Mouse (Mus musculus): ENCODE measurements at regions not wholly inside any gene's neighbourhood (a gene's known extent, or its start where the extent isn't known, plus 50 kb on each side); places are given as distances from the start of the nearest gene placed in this dataset.

DNA sequence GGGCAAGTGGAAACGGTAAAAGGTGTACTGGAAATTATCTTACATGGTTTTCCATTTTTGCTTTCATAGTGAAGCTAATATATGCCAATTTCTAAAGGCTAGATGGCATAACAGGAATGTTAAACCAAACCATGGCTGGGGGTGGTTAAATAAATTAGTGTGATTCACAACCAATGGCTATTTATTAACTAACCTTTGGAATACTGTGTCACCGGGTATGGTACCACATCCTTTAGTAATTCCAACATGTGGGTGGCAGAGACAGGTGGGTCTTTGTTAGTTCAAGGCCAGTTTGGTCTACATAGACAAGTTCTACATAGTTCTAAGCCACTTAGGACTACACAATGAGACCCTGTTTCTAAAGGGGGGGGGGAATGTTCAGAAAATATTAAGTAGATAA is 179.8 kb upstream of the Plxnc1 start:
- WGBS = 90% methylated on average over 2 of the region's 2 CpGs
- no peak for DNase-seq (ENCODE audit: low spot score)
- Histone ChIP-seq H3K9me3 (no peaks in the 10 kb centered on the region), H3K27ac (no peak overlapping the region), H3K4me1 (no peaks in the 10 kb centered on the region), H3K4me3 (no peak overlapping the region), H3K36me3 (no peaks in the 10 kb centered on the region), H3K27me3 (ENCODE audit: insufficient read depth, poor library complexity, severe bottlenecking) (no peaks in the 10 kb centered on the region)

DNA sequence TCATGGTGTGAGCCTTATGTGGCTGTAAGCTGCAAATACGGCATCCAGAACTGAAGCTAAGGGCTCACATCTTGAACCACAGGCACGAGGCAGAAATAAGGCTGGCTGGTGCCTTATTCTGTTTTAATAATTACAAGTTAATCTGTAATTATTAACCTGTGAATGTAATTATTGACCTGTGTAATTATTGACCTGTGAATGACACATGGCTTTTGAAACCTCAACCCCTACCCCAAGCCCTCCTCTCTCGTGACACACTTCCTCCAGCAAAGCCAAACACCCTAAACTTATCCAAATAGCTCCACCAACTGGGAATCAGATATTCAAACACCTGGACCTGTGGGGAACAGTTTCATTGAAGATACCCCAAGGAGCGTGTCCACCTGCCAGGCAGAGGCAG is 175.4 kb upstream of the Plxnc1 start:
- H3K4me3 ChIP-seq = no peak overlapping the region
- H3K27ac ChIP-seq = no peak overlapping the region

DNA sequence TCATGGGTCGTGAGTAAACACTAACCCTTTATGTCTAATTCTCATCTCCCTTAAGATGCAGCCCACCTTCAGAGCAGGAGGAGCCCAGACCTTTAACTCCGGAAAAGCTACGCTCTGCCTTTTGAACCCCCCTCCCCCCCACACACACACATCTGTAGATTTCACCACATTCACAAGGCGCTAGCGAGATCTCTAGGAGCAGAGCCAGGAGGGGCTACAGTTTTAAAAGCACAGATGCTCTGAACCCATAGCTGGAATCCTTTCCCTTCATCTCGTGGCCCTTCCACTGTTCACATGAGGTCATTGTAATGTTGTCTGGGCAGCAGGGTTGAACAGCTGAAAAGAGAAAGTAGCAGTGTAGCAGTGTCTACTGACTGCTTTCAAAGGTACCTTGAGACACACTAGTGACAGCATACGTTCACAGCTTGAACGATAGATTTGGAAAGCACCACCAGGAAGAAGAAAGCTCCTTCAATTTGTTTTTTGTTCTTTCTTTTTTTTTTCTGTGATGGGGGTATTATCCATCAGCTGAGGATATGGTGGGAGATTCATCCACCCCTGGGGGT is 174.2 kb upstream of the Plxnc1 start:
- no peak for DNase-seq (ENCODE audit: low spot score)
- no peaks in the 10 kb centered on the region for H3K27me3 ChIP-seq (ENCODE audit: insufficient read depth, poor library complexity, severe bottlenecking)
- H3K27ac ChIP-seq = peak overlapping the region; percentile 59
- H3K4me1 ChIP-seq = peaks cover 22% of the 10 kb centered on the region
- no peaks in the 10 kb centered on the region for H3K36me3 ChIP-seq
- no peak overlapping the region for H3K4me3 ChIP-seq
- WGBS = 47% methylated on average over 8 of the region's 8 CpGs
- no peaks in the 10 kb centered on the region for H3K9me3 ChIP-seq

More for the DNA sequence above, 175.4 kb upstream of the Plxnc1 start:
- H3K36me3 ChIP-seq = no peaks in the 10 kb centered on the region
- H3K27me3 ChIP-seq (ENCODE audit: insufficient read depth, poor library complexity, severe bottlenecking) = no peaks in the 10 kb centered on the region
- DNase-seq (ENCODE audit: low spot score) = no peak
- 82% methylated on average over 4 of the region's 4 CpGs for WGBS
- peaks cover 22% of the 10 kb centered on the region for H3K4me1 ChIP-seq
- no peaks in the 10 kb centered on the region for H3K9me3 ChIP-seq

GRCm38 (mm10) chr10:95117731-95118212 is 173.1 kb upstream of the Plxnc1 start:
- Histone ChIP-seq H3K9me3 (no peaks in the 10 kb centered on the region), H3K4me3 (no peak overlapping the region), H3K36me3 (no peaks in the 10 kb centered on the region), H3K27me3 (ENCODE audit: insufficient read depth, poor library complexity, severe bottlenecking) (no peaks in the 10 kb centered on the region), H3K4me1 (peaks cover 22% of the 10 kb centered on the region), H3K27ac (peak overlapping the region; percentile 16; the same call in 1 of the 2 replicates)
- no peak for DNase-seq (ENCODE audit: low spot score)
- 40% methylated on average over 3 of the region's 3 CpGs for WGBS

DNA sequence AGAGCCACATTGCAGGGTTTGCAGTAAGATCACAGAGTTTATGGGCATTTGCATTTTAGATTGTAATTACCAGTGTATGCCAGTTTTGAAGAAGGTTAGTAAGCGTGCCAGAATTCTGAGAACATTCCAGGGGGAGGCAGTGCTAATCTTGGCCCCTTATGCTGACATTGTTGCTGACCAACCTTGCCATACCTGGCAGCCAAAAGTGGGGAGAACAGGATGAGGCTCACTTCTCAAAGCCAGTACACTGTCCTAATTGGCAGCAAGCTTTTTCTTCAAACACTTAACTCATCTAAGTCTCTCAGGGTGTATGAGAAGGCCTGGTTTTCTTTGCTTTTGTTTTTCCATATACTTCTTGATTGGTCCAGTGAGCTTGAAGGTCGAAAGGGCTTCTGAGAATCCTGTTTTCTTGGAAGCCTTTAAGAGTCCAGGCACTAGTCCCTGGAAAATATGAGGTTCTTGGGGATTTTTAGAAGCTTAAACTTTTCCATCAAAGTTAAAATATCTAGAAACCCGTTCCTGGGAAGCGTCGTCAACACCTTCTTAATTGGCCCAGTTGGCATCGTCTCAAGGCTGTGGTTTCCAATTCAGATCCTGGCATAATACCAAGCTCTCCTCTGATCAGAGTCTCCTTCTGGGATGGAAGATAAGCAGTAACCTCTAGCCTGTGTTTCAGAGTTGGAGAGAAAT is 172.6 kb upstream of the Plxnc1 start:
- H3K36me3 ChIP-seq = no peaks in the 10 kb centered on the region
- WGBS = 66% methylated on average over 6 of the region's 6 CpGs
- no peak overlapping the region for H3K27ac ChIP-seq
- DNase-seq (ENCODE audit: low spot score) = no peak
- peaks cover 22% of the 10 kb centered on the region for H3K4me1 ChIP-seq
- no peaks in the 10 kb centered on the region for H3K27me3 ChIP-seq (ENCODE audit: insufficient read depth, poor library complexity, severe bottlenecking)
- no peaks in the 10 kb centered on the region for H3K9me3 ChIP-seq
- H3K4me3 ChIP-seq = no peak overlapping the region

- DNase-seq (ENCODE audit: low spot score) = no peak
- H3K27ac ChIP-seq = no peak overlapping the region
- H3K36me3 ChIP-seq = no peaks in the 10 kb centered on the region
- H3K4me1 ChIP-seq = peaks cover 22% of the 10 kb centered on the region
- no peaks in the 10 kb centered on the region for H3K27me3 ChIP-seq (ENCODE audit: insufficient read depth, poor library complexity, severe bottlenecking)
- no peak overlapping the region for H3K4me3 ChIP-seq
- H3K9me3 ChIP-seq = no peaks in the 10 kb centered on the region
- 46% methylated on average over 3 of the region's 3 CpGs for WGBS
Measured at GRCm38 (mm10) chr10:95116579-95117011, 172.0 kb upstream of the Plxnc1 start.

- Histone ChIP-seq H3K36me3 (no peaks in the 10 kb centered on the region), H3K27me3 (ENCODE audit: insufficient read depth, poor library complexity, severe bottlenecking) (no peaks in the 10 kb centered on the region), H3K9me3 (no peaks in the 10 kb centered on the region), H3K4me1 (peaks cover 14% of the 10 kb centered on the region), H3K4me3 (no peak overlapping the region), H3K27ac (no peak overlapping the region)
- whole genome bisulfite sequencing = 57% methylated on average over 9 of the region's 9 CpGs
- no peak for DNase-seq (ENCODE audit: low spot score)
Measured at GRCm38 (mm10) chr10:95112837-95113388, 168.3 kb upstream of the Plxnc1 start.

GRCm38 (mm10) chr10:95112231-95112774 is 167.7 kb upstream of the Plxnc1 start:
- Histone ChIP-seq H3K4me3 (no peak overlapping the region), H3K4me1 (peaks cover 8% of the 10 kb centered on the region; the same call in 1 of the 2 replicates), H3K27ac (no peak overlapping the region), H3K36me3 (no peaks in the 10 kb centered on the region), H3K27me3 (ENCODE audit: insufficient read depth, poor library complexity, severe bottlenecking) (no peaks in the 10 kb centered on the region), H3K9me3 (no peaks in the 10 kb centered on the region)
- no peak for DNase-seq (ENCODE audit: low spot score)
- WGBS = 69% methylated on average over 14 of the region's 14 CpGs

GRCm38 (mm10) chr10:95110786-95111185 is 166.2 kb upstream of the Plxnc1 start:
- WGBS = 88% methylated on average over 21 of the region's 21 CpGs
- no peak for DNase-seq (ENCODE audit: low spot score)
- H3K27me3 ChIP-seq (ENCODE audit: insufficient read depth, poor library complexity, severe bottlenecking) = no peaks in the 10 kb centered on the region

DNA sequence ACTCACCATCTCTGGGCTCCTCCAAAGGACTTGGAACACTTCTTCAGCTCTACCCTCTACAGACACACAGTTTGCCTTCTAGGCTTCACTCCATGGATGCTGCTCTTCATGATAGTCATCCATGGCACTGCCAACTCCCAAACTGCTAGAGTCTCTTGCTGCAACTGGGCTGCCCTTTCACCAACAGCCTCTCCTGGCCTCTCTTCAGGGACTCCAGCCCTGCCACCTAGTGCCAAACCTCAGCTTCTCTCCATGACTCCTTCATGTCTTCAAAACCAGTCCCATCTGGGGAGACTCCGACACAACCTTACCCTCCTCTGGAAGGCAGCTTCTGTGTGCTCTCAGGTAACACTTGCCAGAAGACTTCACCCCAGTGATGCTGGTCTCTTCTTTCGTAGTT is 164.9 kb upstream of the Plxnc1 start:
- Histone ChIP-seq H3K4me1 (no peaks in the 10 kb centered on the region), H3K27me3 (ENCODE audit: insufficient read depth, poor library complexity, severe bottlenecking) (no peaks in the 10 kb centered on the region), H3K27ac (no peak overlapping the region), H3K36me3 (no peaks in the 10 kb centered on the region), H3K4me3 (no peak overlapping the region), H3K9me3 (no peaks in the 10 kb centered on the region)
- WGBS = 75% methylated on average over 2 of the region's 2 CpGs
- DNase-seq (ENCODE audit: low spot score) = no peak

More at GRCm38 (mm10) chr10:95110786-95111185, 166.2 kb upstream of the Plxnc1 start:
- no peak overlapping the region for H3K27ac ChIP-seq
- no peaks in the 10 kb centered on the region for H3K4me1 ChIP-seq
- H3K4me3 ChIP-seq = no peak overlapping the region
- H3K36me3 ChIP-seq = no peaks in the 10 kb centered on the region
- no peaks in the 10 kb centered on the region for H3K9me3 ChIP-seq

- no peaks in the 10 kb centered on the region for H3K36me3 ChIP-seq
- DNase-seq (ENCODE audit: low spot score) = no peak
- H3K27ac ChIP-seq = no peak overlapping the region
- H3K4me3 ChIP-seq = no peak overlapping the region
- no peaks in the 10 kb centered on the region for H3K4me1 ChIP-seq
- no peaks in the 10 kb centered on the region for H3K9me3 ChIP-seq
- no peaks in the 10 kb centered on the region for H3K27me3 ChIP-seq (ENCODE audit: insufficient read depth, poor library complexity, severe bottlenecking)
- 54% methylated on average over 3 of the region's 3 CpGs for WGBS
Measured at GRCm38 (mm10) chr10:95107532-95108251, 163.1 kb upstream of the Plxnc1 start.

DNA sequence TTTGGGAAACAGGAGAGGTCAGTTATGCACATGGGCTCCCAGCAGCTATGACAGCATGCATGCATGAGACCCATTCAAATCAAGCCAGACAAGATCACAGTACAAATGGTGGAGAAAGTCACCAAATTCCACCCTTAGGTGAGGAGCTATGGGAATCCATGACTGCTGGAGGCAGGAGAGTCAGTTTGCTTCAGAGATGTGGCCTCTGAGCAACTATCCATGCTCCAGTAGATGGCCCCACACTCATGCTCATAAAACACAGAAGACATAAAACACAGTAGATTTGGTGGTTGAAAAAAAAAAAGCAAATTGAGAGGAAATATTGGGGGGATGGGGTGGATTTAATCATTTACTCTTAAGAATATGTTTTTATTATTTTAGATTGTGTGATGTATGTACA is 159.2 kb upstream of the Plxnc1 start:
- Histone ChIP-seq H3K27ac (no peak overlapping the region), H3K9me3 (no peaks in the 10 kb centered on the region), H3K4me1 (no peaks in the 10 kb centered on the region), H3K27me3 (ENCODE audit: insufficient read depth, poor library complexity, severe bottlenecking) (no peaks in the 10 kb centered on the region), H3K4me3 (no peak overlapping the region), H3K36me3 (no peaks in the 10 kb centered on the region)
- no peak for DNase-seq (ENCODE audit: low spot score)

DNA sequence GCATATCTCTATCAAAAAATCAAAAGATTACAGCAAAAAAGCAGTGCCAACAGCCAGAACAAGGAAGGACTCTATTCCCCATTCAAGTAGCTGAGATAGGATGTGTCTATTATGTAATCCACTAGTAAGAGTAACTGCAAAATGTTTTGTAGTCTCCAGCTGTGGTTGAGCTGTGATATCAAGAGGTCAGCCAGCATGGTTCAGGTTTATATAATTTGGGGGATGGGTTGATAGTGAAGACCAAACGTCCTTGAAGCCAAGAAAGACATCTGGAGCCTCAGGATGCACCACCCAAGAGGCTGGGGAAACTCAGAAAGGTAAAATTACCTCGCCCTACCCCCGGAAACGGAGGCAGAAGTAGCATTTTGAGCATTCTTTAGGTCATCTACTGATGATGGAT is 158.3 kb upstream of the Plxnc1 start:
- DNase-seq (ENCODE audit: low spot score) = no peak
- H3K9me3 ChIP-seq = no peaks in the 10 kb centered on the region
- 71% methylated on average over 4 of the region's 4 CpGs for WGBS
- H3K27me3 ChIP-seq (ENCODE audit: insufficient read depth, poor library complexity, severe bottlenecking) = no peaks in the 10 kb centered on the region
- H3K4me3 ChIP-seq = no peak overlapping the region
- H3K36me3 ChIP-seq = no peaks in the 10 kb centered on the region
- H3K4me1 ChIP-seq = no peaks in the 10 kb centered on the region
- H3K27ac ChIP-seq = no peak overlapping the region
